Mouse (Mus musculus) ovary, postnatal 36 days (tissue): ENCODE measurements around the gene Izumo1r.
"Not testable (repeated sequence)": the region's sequence is repeated elsewhere in the genome, so short reads cannot be mapped to it uniquely, and the experiment has no call there.

Experiments used
- DNase-seq: peaks from one replicate; pipeline ENCODE4 v3.0.0; 2022; ENCODE audit warnings: low spot score, mixed read lengths

Gene Izumo1r

DNA sequence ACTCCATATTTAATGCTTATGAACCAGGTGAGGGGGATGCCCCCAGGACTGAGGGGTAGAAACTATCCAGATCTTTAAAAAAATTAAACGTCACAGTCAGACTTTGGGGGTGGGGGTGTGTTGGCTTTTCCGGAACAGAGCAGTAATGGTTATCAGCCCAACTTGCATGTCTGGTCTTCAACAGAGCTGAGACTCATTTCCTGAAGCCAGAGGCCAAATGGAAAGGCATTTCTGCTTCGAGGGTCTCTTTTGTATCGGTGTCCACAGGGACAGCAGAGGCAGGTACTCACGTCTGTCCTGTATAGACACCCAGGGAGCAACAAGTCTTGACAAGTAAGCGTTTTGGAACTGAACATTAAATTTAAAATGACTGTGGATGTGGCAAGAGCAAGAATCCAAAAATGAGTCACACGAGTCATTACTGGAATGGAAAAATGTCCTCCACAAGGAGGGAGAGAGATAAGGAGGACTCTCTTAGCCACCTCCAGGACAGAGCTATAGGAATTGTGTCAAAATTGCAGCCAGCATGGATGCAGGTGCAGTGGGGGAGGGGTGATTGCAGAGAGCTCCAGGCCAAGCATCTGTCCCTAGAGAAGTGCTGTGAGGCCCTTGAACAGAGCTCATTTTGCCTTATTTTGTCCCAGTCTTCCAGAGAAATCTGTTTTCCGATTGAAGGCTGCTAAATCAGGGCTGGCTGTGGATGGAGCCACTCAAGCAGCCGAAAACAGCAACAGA lies 1.2 kb upstream of the Izumo1r start:
- no peak for DNase-seq

DNA sequence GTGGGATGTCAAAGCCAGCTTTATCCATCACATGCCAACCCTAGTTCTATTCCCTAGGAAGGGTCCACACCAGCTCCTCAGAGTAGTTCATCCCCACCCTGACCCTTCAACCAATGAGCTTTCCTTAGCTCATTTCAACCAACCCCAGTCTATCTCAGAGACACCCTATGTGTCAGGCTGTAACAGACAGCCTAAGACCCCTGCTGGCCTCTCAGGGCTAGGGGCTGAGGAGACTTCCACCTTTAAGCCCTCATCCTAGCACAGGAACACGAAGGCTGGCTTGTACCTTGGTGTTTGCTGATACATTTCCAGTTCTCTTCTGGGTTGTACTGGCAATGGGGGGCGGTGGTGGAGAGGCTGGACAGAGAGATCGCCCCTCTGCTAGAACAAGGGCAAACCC lies 743 bp downstream of the Izumo1r start:
- no peak for DNase-seq

DNA sequence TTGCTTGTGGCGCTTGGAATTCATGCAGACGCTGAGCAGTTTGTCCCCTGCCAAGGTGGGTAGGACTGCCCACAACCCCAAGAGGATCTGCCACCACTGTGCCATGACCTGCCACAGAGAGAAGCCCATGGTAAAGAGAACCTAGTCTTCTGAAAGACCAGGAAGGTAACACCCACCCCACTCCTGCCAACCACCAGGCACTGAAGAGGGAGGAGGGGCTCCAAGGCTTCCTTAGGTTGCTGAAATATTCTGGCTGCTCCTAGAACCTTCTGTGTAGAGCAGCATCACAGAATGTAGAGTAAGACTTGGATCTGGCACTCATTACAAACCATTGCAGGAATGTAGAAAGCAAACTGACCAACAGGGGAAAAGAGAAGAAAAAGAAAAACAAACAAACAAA lies 1.3 kb downstream of the Izumo1r start:
- DNase-seq, result no peak

DNA sequence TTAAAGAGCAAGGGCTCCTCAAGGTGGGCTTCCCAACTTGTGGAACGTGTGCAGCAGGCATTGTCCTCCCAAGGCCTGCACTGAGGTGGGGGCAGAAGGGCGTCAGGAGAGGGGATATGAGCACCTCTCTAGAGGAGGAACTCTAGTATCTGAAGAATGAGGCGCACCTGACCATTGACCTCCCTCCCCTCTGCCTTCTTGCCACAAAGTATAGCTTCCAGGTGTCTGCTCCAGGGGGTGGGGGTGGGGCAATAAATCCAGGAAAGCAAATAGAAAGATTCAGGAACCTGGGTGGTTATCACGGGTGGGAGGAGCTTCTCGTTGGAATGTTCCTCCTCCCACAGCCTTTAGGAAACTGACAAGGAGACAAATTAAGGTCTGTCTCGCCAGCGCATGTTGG lies 2.0 kb downstream of the Izumo1r start:
- DNase-seq, result no peak

DNA sequence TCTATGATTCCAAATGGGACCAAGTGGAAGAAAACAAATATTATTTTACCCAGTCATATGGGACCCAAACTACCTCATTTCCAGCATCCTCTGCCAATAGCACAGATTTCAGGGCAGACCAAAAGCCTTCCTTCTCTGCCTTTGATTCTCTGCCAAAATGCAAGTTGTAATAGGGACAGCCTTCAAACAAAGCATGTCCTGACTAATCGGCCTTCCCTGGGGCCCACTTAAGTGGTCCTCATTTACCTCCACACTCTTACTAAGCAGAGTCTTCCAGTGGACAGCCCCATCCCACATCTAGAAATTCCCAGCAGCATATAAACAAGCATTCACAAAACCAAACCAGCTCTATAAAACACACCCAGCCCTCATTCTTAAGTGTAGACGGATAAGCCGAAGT lies 6.6 kb downstream of the Izumo1r start:
- DNase-seq, result no peak

DNA sequence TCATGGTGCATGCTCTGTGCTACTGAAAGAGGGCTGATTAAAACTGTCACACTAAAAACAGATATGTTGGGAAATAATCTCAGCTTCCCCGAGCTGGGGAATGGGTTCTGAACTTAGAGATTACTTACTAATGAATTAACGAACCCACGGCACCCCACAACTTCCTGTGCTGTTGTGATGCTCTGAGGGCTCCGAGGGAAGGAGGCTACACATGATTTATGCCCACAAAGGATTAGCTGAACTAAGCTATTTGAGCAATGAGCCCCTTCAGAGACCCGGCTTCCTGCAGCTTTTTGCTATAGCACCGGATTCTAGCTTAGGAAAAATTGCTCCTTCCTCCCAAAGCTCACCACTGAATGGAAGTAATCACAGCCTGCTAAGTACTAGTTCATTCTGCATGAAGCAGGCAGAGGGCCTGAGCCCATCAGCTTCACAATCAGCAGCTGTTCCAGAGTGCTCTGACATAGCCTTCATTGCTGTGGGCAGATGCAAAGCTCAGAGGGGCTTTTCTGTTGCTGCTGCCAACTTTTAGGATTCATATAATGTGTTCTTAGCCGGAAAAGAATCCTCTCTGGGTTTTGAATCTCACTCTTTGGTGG lies 8.4 kb downstream of the Izumo1r start:
- DNase-seq, result no peak

DNA sequence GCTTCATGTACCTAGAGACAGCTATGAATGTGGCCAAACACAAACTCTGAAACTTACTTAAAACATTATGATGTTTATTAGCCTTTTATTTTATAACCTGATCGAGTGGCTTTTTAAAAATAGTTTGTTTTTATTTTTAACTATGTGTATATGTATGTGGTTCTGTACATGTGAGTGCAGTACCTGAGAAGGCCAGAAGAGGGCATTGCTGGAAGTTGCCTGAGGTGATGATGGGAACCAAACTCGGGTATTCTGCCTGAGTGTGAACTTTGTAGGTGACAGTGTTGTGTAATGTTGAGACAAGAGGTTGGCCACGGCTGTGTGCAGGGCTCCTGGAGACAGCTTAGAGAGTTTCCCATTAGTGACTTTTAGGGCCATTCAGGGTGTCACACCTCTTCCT lies 9.1 kb downstream of the Izumo1r start:
- DNase-seq, result no peak

DNA sequence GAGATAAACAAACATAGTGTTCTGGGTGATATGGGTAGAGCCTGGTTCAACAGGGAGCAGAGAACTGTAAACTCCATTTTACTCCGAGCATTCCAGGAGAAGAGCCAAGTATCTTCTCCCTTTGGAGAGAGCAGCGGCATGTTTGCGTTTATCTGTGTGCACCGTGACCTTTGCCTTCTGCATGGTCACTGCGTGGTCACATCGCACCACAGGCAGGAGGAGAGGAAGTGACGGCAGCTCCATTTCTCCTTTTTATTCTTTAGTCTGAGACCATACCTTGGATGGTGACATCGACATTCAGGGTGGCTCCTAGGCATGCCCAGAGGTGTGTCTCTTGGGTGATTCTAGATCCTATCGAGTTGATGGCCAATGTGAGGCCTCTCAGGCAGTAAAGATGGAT lies 10.4 kb downstream of the Izumo1r start:
- no peak for DNase-seq

DNA sequence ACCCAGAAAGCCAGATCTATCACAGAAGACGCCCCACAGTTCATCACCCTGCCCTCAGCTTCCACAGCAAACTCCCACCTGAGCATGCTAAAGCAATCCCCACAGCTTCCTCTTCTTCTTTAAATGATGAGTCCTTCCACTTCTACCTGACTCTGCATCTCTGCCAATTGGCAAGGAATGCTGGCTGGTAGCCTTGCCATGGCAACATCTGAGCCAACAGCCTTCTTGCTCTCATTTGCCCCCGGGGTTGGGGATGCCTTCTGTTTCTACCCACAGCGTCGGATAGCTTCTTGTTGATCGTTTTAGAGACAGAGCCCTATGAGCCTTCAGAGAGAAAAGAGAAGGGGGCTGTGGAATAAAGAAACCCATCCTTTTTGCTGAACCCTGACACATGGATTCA lies 11.9 kb downstream of the Izumo1r start:
- no peak for DNase-seq

DNA sequence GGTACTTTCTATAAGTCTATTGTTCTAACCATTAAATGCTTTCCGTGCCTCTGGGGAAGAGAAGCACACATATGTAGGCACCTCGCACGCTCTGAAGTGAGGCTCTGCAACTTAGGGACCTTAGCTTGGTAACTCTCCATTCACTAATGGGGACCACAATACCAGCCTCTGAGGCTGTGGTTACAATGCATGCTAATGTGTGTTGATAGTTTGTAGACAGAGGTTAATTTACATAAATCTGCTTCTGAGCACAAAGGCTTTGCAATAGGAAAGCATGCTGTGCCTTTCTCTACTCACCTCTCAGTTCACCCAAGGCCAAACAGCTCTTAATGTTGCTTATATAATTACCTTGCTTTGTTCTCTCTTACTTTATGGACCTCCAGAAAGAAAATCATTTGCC lies 13.1 kb downstream of the Izumo1r start:
- no peak for DNase-seq

DNA sequence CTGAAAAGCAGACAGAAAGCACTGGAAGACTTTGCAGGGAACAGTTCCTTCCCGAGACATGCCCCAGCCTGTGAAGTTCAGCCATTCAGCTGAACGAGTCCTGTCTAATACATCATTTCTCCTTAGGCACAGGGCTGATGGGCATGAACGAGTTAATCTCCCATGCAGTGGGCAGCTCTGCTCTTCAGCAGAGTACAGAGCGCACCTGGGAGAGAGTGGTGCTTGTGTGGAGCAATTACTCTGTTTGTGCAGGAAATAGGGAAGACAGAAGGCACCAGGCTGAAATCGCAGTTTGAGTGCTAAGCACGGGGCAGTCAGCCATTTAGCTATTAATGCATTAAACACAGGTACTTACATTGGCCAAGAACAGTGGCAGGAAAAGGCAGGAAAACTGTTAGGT lies 15.1 kb downstream of the Izumo1r start:
- no peak for DNase-seq

DNA sequence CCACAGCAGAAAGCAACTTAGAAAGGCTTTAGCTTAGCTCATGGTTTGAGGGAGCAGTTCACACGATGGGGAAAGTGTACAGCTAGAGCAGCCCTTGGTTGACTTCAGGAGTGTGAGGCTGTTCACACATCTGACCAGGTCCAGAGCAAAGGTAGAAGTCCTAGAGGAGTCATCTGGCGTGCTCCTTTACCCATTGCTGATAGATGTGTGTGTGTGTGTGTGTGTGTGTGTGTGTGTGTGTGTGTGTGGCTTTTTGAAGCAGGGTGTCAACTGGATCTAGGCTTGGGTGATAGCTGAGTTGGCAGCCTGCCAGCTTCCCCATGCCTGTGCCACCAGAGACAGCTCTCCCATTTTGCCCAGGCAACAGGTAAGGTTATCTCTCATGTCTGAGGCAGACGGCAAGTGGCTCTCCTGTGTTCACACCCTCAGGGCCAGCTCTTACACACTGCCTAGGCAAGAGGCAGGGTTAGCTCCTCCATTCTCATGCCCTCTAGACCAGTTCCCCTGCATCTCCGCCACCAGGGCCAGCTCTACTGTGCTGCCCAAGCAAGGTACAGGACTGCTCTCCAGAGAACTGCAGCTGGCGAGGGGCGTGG lies 15.9 kb downstream of the Izumo1r start:
- no peak for DNase-seq

DNA sequence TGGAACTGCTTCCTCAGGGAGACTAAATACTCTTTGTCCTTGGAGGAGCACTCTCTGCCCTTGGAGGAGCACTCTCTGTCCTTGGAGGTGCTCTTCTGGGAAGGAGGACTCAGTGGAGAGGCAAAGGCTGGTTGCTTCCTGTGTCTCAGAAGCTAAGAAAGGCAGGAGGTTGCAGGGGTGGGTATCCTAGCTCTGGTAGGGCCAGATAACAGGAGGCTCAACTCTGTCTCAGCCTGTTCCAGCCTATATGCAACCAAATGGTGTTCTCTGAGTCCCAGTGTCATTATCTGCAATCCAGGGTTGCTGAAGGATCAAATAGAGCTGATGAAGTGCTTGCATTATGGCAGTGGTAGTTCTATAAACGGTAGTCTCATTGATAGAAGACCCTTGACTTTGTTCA lies 17.8 kb downstream of the Izumo1r start:
- DNase-seq, result no peak

DNA sequence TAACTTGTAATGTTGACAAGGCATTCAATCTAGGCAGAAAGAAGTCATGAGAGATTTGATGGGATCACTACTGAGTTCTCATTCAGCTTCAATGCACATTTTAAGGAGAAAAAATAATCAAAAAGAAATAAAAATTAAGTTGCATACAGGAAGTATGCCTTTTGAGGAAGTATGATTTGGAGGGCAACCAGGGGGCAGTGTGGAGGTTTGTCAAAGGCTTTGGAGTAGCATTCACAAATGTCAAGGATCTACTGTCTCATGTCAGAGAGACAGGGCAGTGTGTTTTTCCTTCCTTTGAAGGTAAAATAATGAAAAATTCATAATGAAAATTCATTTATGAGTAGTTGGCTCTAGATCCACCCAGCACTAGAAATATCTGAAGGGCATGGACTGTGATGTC lies 18.6 kb downstream of the Izumo1r start:
- DNase-seq, result no peak

DNA sequence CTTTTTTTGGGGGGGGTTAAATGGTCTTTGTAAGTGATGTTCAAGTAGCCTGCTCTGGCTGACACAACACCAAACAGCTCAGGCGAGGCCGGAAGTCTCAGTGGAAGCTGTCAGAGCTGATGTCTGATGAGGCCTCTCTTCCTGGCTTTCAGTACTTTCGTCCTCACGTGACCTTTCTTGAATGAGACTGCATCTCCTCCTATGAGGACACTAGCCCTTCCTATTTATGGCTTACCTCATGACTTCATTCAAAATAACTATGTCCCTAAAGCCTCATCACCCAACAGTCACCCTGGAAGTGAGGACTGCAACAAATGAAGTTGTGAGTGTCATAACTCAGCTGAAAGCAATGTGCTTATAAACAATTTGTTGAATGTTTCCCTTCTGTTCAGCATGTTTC lies 19.1 kb downstream of the Izumo1r start:
- no peak for DNase-seq

DNA sequence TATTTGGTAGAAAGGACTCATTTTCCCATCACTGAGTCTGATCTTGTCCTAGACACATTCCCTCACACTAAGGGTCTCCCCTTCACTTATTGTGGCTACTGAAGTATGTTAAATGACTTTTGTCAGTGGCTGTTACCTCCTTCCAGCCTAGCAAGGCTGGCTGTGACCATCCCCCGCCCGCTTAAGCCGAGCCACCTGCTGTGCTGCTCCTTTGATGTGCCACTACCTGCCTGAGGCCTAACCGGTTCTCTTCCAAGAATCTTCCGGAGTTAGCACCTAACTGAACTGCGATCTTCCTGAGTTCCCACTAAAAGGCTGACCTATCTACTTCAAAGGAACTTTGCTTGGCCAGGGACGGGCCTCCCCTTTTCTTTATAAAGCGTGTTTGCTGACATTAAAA lies 27.2 kb downstream of the Izumo1r start:
- DNase-seq, result not testable (repeated sequence)

DNA sequence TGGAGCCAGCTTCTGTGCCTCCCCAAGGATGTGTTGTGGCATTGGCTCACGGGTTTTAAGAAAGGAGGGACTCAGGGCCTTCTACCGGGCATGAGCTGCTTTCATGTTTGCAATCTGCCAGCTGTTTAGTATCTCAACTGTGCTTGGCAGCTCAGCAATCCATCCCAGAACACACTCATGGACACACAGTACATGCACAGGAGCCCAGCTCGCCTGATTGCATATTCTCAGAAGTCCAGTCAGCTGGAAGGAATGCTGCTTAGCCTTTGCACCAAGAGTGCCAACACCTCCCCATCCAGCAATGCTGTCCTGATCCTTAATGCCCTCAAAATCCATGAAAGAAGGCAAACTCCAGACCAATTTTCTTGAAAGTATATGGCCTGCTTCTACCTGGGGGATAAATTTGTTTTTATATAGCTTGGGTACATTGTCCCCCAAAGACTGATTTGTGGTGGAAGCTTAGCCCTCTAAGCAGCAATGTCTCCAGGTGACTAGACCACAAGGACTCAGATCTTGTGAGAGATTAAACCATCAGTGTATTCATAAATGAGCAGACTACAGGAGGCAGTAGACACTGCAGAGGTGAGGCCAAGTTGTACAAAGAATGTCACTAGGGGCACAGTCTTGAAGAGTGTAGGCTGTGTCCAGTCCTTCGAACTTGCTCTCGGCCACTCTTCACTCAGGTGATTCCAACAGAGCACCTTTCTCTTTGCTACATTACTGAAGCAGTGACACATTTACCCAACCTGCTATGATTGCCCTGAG lies 27.8 kb downstream of the Izumo1r start:
- DNase-seq, result no peak

DNA sequence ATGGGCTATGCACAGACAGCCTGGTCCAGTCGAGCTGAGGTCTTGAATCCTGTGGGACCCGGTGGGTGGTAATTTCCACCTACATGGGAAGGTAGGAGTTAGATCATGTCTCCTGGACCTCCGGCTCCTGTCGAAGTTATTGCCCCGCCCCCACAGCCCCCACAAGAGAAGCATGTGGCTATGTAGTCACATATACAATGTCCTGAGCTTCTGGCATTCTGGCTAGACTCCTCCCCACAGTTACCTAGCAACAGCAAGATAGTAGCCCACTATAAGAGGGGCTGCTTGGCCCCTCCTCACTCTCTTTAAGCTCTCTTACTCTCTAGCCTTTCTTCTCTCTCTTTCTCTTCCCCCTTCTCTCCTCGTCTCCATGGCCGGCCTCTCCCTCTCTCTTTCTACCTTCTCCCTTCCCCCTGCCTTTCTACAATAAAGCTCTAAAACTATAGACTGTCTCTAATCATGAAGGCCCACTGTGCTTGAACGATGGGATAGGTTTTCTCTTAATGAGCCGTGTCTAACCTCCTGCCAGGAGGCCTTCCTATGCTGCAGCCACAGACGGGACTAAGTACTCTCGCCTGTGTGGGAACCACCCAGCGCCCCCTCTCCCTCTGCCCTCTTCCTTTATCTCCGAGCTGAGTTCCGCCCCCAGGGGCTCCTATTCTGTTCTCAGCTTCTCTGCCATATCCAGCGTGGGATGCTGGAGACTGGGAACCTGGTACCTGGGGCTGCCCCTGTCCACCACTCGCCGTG lies 31.4 kb downstream of the Izumo1r start:
- DNase-seq, result no peak

DNA sequence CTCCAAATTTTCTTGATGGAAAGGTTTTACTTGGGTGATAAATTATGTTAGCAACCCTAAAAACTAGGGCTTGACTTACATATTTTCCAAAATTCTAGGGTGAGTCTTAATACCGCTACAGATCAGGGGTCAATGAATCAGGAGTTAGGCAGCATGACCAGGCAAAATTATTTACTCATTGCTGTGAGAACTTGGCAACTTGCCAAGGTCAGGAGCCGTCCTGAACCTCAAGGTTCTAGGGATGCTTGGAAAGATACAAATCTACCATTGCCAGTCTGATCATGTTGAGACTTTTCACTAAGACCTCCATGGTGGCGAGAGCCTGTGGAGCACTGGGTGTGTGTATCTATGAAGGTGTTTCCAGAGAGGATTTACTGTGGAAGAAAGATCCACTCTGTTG lies 32.2 kb downstream of the Izumo1r start:
- DNase-seq, result no peak

DNA sequence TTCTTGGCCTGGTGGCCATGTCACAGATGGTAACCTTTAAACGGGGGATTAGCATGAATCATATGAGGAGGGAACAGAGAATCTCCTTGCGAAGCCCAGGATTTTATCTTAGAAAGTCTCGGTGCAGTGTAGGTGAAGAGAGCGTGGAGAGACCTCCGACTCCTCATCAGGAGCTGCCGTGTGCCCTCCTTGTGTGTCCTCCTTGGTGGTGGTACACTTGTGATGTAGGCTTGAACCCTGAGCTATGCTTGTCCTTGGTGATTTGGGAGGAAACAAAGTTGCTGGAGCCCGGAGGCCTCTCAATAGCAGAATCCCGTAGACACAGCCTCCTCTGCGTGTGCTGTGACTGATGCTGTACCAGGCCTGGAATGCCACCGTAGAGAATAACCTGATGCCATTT lies 32.9 kb downstream of the Izumo1r start:
- no peak for DNase-seq

DNA sequence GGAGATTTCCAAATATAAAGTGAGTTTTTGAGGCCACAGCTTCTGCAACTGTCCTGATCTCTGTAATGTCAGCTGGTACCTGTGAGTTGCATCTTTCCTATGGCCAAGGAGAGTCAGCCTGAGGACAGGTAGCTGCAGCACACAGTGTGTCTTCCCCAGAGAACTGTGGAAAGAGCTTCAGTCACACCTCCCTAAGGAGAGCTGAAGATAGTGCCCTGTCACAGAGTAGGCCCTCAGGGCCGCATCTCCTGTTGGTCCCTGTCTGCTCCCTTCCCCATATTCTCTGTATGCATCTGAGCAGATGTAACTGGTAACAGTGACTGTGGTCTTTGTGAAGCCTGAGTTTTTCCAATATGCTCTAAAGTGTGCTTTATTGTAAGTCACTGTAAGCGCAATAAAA lies 33.4 kb downstream of the Izumo1r start:
- DNase-seq, result no peak

DNA sequence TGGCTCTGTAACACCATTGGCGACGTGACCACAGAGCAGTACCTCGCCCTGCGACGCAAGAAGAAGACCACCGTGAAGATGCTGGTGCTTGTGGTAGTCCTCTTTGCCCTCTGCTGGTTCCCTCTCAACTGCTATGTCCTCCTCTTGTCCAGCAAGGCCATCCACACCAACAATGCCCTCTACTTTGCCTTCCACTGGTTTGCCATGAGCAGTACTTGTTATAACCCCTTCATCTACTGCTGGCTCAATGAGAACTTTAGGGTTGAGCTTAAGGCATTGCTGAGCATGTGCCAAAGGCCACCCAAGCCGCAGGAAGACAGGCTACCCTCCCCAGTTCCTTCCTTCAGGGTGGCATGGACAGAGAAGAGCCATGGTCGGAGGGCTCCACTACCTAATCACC lies 35.4 kb downstream of the Izumo1r start:
- no peak for DNase-seq
